Mouse (Mus musculus) heart, adult 11 months (tissue): Measurements from ENCODE around the gene Asns.

Experiments used
- DNase-seq: peaks from one replicate; pipeline ENCODE4 v3.0.0; 2022

Gene Asns

GRCm38 (mm10) chr6:7676194-7676901, 16.7 kb downstream of the Asns start:
- no peak for DNase-seq

- DNase-seq: peak; percentile 54
Observed at GRCm38 (mm10) chr6:7672438-7673253, 20.4 kb downstream of the Asns start.

- DNase-seq: peak; percentile 78
Observed at GRCm38 (mm10) chr6:7671429-7671828, 21.6 kb downstream of the Asns start.

- DNase-seq: peak; percentile 22
Observed at GRCm38 (mm10) chr6:7670588-7670987, 22.5 kb downstream of the Asns start.

GRCm38 (mm10) chr6:7669721-7670120, 23.3 kb downstream of the Asns start:
- peak; percentile 79 for DNase-seq

GRCm38 (mm10) chr6:7668332-7668731, 24.7 kb downstream of the Asns start:
- no peak for DNase-seq

- peak; percentile 15 for DNase-seq
Observed at GRCm38 (mm10) chr6:7665902-7666301, 27.2 kb downstream of the Asns start.

GRCm38 (mm10) chr6:7661455-7661854, 31.6 kb downstream of the Asns start:
- peak; percentile 93 for DNase-seq

GRCm38 (mm10) chr6:7660377-7661080, 32.5 kb downstream of the Asns start:
- peak; percentile 68 for DNase-seq

- no peak for DNase-seq
Observed at GRCm38 (mm10) chr6:7656601-7657000, 36.5 kb downstream of the Asns start.

- DNase-seq: no peak
Observed at GRCm38 (mm10) chr6:7648458-7648857, 44.6 kb downstream of the Asns start.
